Mouse (Mus musculus) CH12.LX (cell line): Measurements from ENCODE around the gene Lrrc29. TPM values are rescaled to one million over a fixed set of nuclear protein-coding genes. Genes with fewer than 3 reads are reported as not detected.

Source experiments
- DNase-seq: peaks from one replicate; pipeline ENCODE4 v3.0.0-alpha.2; 2013; ENCODE audit errors: extremely low read depth
- H3K27ac ChIP-seq: 2 replicates; pipeline ENCODE4 v1.5.1; 2012; ENCODE audit warnings: low read depth, mild to moderate bottlenecking, control low read depth, moderate library complexity; ENCODE audit not compliant: insufficient read depth
- H3K27me3 ChIP-seq: replicated peaks from 2 replicates; pipeline ENCODE3; 2012; ENCODE audit warnings: inconsistent platforms
- H3K36me3 ChIP-seq, 2 experiments: replicated peaks in 1 of 2; 2 replicates each; pipeline versions ENCODE3 to v1.6.1; 2012; ENCODE audit warnings: inconsistent platforms in 1 of 2, low read length in 1 of 2, mild to moderate bottlenecking in 1 of 2, mixed read lengths in 1 of 2, moderate library complexity in 1 of 2; ENCODE audit not compliant: control insufficient read depth in 1 of 2, insufficient read depth in 1 of 2
- H3K4me1 ChIP-seq, 2 experiments: 2 replicates each; pipeline ENCODE4 v1.6.1; 2012; ENCODE audit warnings: inconsistent platforms in 1 of 2, moderate library complexity in 1 of 2; ENCODE audit not compliant: insufficient read depth in 2 of 2, control insufficient read depth in 1 of 2
- H3K4me2 ChIP-seq: 2 replicates; pipeline ENCODE4 v1.6.1; 2012; ENCODE audit warnings: low read depth, mild to moderate bottlenecking, control low read depth; ENCODE audit not compliant: poor library complexity, insufficient read depth, severe bottlenecking
- H3K4me3 ChIP-seq, 3 experiments: fragments of 150-350 bp in 1 of 3; sonication (generic) in 1 of 3; replicated peaks in 1 of 3; 2 replicates each; pipeline versions ENCODE3 to v1.5.1; 2011 to 2012; ENCODE audit warnings: low read depth in 2 of 3, low read length in 2 of 3, mild to moderate bottlenecking in 2 of 3, moderate library complexity in 2 of 3, control low read depth in 1 of 3, improper control_type of control experiment in 1 of 3, inconsistent platforms in 1 of 3, mixed read lengths in 1 of 3; ENCODE audit not compliant: poor library complexity in 1 of 3
- H3K79me2 ChIP-seq: replicated peaks from 2 replicates; pipeline ENCODE4 v1.6.1; 2012; ENCODE audit warnings: mild to moderate bottlenecking, moderate library complexity; ENCODE audit not compliant: control insufficient read depth, poor library complexity, insufficient read depth, severe bottlenecking; ENCODE audit errors: extremely low read depth
- H3K9ac ChIP-seq: 2 replicates; pipeline ENCODE4 v1.6.1; 2012; ENCODE audit warnings: low read depth, mild to moderate bottlenecking, control low read depth, moderate library complexity; ENCODE audit not compliant: insufficient read depth
- H3K9me3 ChIP-seq: replicated peaks from 2 replicates; pipeline ENCODE3; 2012; ENCODE audit warnings: low read length, inconsistent platforms, mixed read lengths
- BHLHE40 ChIP-seq: IDR thresholded peaks from 2 replicates; pipeline ENCODE4 v1.6.1; 2011; ENCODE audit warnings: mild to moderate bottlenecking, low read depth, low read length, improper control_type of control experiment
- CHD1 ChIP-seq: IDR thresholded peaks from 2 replicates; pipeline ENCODE4 v1.6.1; 2012; ENCODE audit warnings: low read depth, low read length, improper control_type of control experiment, inconsistent platforms
- CHD2 ChIP-seq: IDR thresholded peaks from 2 replicates; pipeline ENCODE4 v1.6.1; 2011; ENCODE audit warnings: low read length, improper control_type of control experiment
- E2F4 ChIP-seq: IDR thresholded peaks from 2 replicates; pipeline ENCODE4 v1.6.1; 2011; ENCODE audit warnings: low read depth, low read length, improper control_type of control experiment; ENCODE audit not compliant: insufficient replicate concordance
- HCFC1 ChIP-seq: IDR thresholded peaks from 2 replicates; pipeline ENCODE4 v1.6.1; 2012; ENCODE audit warnings: low read depth, mild to moderate bottlenecking, inconsistent platforms, low read length, improper control_type of control experiment
- IRF4 ChIP-seq: IDR thresholded peaks from 2 replicates; pipeline ENCODE4 v1.6.1; 2014; ENCODE audit warnings: low read depth, mild to moderate bottlenecking, inconsistent platforms, low read length, improper control_type of control experiment
- JUND ChIP-seq: conservative IDR thresholded peaks from 2 replicates; pipeline ENCODE4 v1.6.1; 2011; ENCODE audit warnings: low read depth, low read length, improper control_type of control experiment
- KAT2A ChIP-seq: IDR thresholded peaks from 2 replicates; pipeline ENCODE4 v1.6.1; 2012; ENCODE audit warnings: low read length, improper control_type of control experiment, inconsistent platforms; ENCODE audit not compliant: insufficient replicate concordance
- MAX ChIP-seq: IDR thresholded peaks from 2 replicates; pipeline ENCODE4 v1.6.1; 2011; ENCODE audit warnings: low read length, improper control_type of control experiment
- MAZ ChIP-seq: IDR thresholded peaks from 2 replicates; pipeline ENCODE4 v1.6.1; 2012; ENCODE audit warnings: low read depth, mild to moderate bottlenecking, inconsistent platforms, low read length, improper control_type of control experiment, moderate library complexity
- NELFE ChIP-seq: IDR thresholded peaks from 2 replicates; pipeline ENCODE4 v1.6.1; 2011; ENCODE audit warnings: low read depth, low read length, improper control_type of control experiment
- SMC3 ChIP-seq: IDR thresholded peaks from 2 replicates; pipeline ENCODE4 v1.6.1; 2011; ENCODE audit warnings: low read depth, low read length, improper control_type of control experiment
- TBP ChIP-seq: conservative IDR thresholded peaks from 2 replicates; pipeline ENCODE4 v1.6.1; 2011; ENCODE audit warnings: low read depth, low read length, improper control_type of control experiment
- TCF12 ChIP-seq: IDR thresholded peaks from 2 replicates; pipeline ENCODE4 v1.6.1; 2014; ENCODE audit warnings: low read depth, mild to moderate bottlenecking, inconsistent platforms, low read length, improper control_type of control experiment
- UBTF ChIP-seq: IDR thresholded peaks from 2 replicates; pipeline ENCODE4 v1.6.1; 2012; ENCODE audit warnings: low read depth, mild to moderate bottlenecking, inconsistent platforms, low read length, improper control_type of control experiment, moderate library complexity
- USF1 ChIP-seq: IDR thresholded peaks from 2 replicates; pipeline ENCODE4 v1.6.1; 2014; ENCODE audit warnings: low read depth, mild to moderate bottlenecking, inconsistent platforms, low read length, improper control_type of control experiment
- ZMIZ1 ChIP-seq: IDR thresholded peaks from 2 replicates; pipeline ENCODE4 v1.6.1; 2012; ENCODE audit warnings: low read depth, mild to moderate bottlenecking, inconsistent platforms, low read length, improper control_type of control experiment
- ZNF384 ChIP-seq: IDR thresholded peaks from 2 replicates; pipeline ENCODE4 v1.6.1; 2012; ENCODE audit warnings: low read depth, low read length, improper control_type of control experiment, inconsistent platforms
- dilution Hi-C: fragments of 300-500 bp; cut with MboI; formaldehyde crosslinking; loops from 2 replicates; pipeline ENCODE4 v1.14.3; 2020; ENCODE audit warnings: low sequenced_read_pairs; ENCODE audit not compliant: extremely low pct_unique_long_range_greater_than_20kb, extremely low pct_ligation_motif_present
- in situ Hi-C: fragments of 300-500 bp; cut with MboI; formaldehyde crosslinking; loops from 3 replicates; pipeline ENCODE4 v1.14.3; 2019; ENCODE audit warnings: low sequenced_read_pairs, low pct_ligation_motif_present, low pct_unique_long_range_greater_than_20kb, mixed read lengths
- polyA plus RNA-seq: library from polyadenylated mRNA; unstranded; fragments of >175 nt; gene quantifications from 2 replicates; pipeline ENCODE4 v1.2.1, GENCODE M21; 2012; ENCODE audit warnings: low read depth; ENCODE audit not compliant: insufficient read length
- total RNA-seq, 2 experiments: library from RNA; depleted of rRNA; stranded (reverse); fragments of 300-350 nt in 1 of 2; fragments of >200 nt in 1 of 2; gene quantifications; 2 replicates each; pipeline ENCODE4 v1.2.3; 2012 to 2014

Lrrc29 gene
- total and polyA plus RNA-seq, 3 experiments, result 1.4 to 1.8 (median 1.7) TPM

DNA sequence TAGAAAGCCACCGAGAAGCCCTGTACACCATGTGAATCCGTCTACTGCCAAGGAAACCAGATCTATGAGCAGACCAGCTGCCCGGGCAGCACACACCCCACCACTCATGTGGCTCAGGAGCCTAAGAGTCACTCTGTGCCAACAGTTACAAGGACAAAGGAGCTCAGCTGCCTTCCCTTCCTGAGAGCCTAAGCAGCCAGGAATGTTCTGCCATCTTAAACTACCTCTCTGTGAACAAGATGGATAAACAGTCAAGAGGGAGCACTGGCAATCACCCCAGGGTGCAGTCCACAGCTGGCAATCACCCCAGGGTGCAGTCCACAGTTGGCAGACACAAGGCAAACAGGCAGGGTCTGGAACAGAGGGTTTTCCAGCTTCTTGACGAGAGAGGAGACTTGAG lies 8.1 kb downstream of the Lrrc29 start:
- dilution Hi-C loops (no loop called here), in situ Hi-C loops (no loop called here)
- no peak overlapping the region for H3K27ac ChIP-seq
- H3K79me2 ChIP-seq, result no peaks in the 10 kb centered on the region
- no peak overlapping the region for H3K4me3 ChIP-seq
- H3K27me3 ChIP-seq, result no peaks in the 10 kb centered on the region
- H3K4me1 ChIP-seq, result no peaks in the 10 kb centered on the region
- no peak overlapping the region for H3K9ac ChIP-seq
- no peaks in the 10 kb centered on the region for H3K9me3 ChIP-seq
- H3K36me3 ChIP-seq, result peaks cover 52 to 84% of the 10 kb centered on the region in 2 experiments
- DNase-seq, result no peak
- TF ChIP-seq KAT2A, result no peak
- TF ChIP-seq TBP, result no peak
- TF ChIP-seq CHD1, result no peak
- TF ChIP-seq ZMIZ1, result no peak
- no peak for TF ChIP-seq BHLHE40
- TF ChIP-seq UBTF, result no peak
- TF ChIP-seq TCF12, result no peak
- TF ChIP-seq HCFC1, result no peak
- no peak for TF ChIP-seq MAZ
- no peak for TF ChIP-seq NELFE
- no peak for TF ChIP-seq ZNF384
- TF ChIP-seq CHD2, result no peak
- TF ChIP-seq MAX, result no peak
- TF ChIP-seq USF1, result no peak
- TF ChIP-seq JUND, result no peak
- no peak for TF ChIP-seq IRF4
- no peak overlapping the region for H3K4me2 ChIP-seq

DNA sequence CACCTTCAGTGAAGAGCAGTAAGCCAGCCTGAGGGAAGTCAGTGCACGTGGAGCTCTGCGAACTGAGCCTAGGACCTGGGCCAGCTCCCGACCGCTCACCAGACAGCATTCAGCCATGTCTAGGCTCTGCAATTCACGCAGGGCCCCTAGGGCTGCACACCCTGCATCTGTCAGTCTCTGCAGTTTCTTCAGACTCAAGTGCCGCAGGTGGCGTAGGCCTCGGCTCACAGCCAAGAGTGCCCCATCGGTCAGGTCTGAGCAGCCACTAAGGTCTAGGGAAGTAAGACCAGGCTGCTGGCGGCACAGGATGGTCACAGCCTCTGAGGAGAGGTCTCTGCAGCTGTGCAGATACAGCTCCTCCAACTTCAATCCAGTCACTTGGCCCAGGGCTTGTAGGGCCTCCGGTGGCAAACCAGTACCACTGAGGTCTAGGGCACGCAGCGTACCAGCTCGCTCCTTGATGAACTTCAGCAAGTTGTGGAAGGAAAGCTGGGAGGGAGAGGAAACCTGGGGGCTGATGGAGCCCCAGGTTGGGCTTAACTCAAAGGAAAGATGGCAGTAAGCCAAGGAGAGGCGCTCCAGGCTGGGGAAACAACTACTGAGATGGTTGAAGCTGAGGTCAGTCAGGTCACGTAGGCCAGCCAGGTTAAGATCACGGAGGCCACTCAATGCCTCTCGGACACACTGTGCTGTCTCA lies 10.9 kb downstream of the Lrrc29 start:
- in situ Hi-C loops, result no loop called here
- Histone ChIP-seq H3K4me2 (no peak overlapping the region), H3K4me3 (no peak overlapping the region), H3K9me3 (peaks cover 2% of the 10 kb centered on the region), H3K4me1 (no peaks in the 10 kb centered on the region), H3K36me3 (peaks cover 60 to 99% of the 10 kb centered on the region in 2 experiments), H3K79me2 (no peaks in the 10 kb centered on the region), H3K9ac (no peak overlapping the region), H3K27me3 (no peaks in the 10 kb centered on the region), H3K27ac (no peak overlapping the region)
- dilution Hi-C loops, result no loop called here
- DNase-seq, result no peak
- TF ChIP-seq SMC3 (no peak), UBTF (no peak), E2F4 (no peak)
